Mouse (Mus musculus) v-Abl transformed pro-B cells (cell line): ENCODE measurements around the gene Pnp.
"Not testable (repeated sequence)": the region's sequence is repeated elsewhere in the genome, so short reads cannot be mapped to it uniquely, and the experiment has no call there.

ENCODE experiments used
- in situ Hi-C, 2 experiments: fragments of 400-800 bp; cut with MboI; formaldehyde crosslinking; loops; one replicate each; pipeline ENCODE4 v1.15.1; 2025; ENCODE audit not compliant: unreplicated experiment in 2 of 2

Gene Pnp

GRCm38 (mm10) chr14:50927366-50927765 is 3.5 kb upstream of the Pnp start:
- in situ Hi-C loops: loop anchor here (10.0 kb wide), 2 partner anchors 123 to 137 kb away; partner anchors contain the start of genes Ccnb1ip1 (in 1 of the 2) and Parp2 (in 1 of the 2)

GRCm38 (mm10) chr14:50929951-50930350 is 931 bp upstream of the Pnp start:
- in situ Hi-C loops: loop anchor here (10.0 kb wide), 2 partner anchors 125 to 135 kb away; partner anchors contain the start of genes Ccnb1ip1 (in 1 of the 2) and Parp2 (in 1 of the 2)

GRCm38 (mm10) chr14:50930377-50930753 is 517 bp upstream of the Pnp start:
- in situ Hi-C loops: no loop called here

- in situ Hi-C loops: no loop called here
Measured at GRCm38 (mm10) chr14:50931493-50932020, 675 bp downstream of the Pnp start.

GRCm38 (mm10) chr14:50936649-50937048 is 5.8 kb downstream of the Pnp start:
- in situ Hi-C loops: no loop called here

- in situ Hi-C loops: no loop called here
Measured at GRCm38 (mm10) chr14:50938119-50938908, 7.4 kb downstream of the Pnp start.

- in situ Hi-C loops: no loop called here
Measured at GRCm38 (mm10) chr14:50938940-50939339, 8.1 kb downstream of the Pnp start.

GRCm38 (mm10) chr14:50943932-50944667 is 13.2 kb downstream of the Pnp start, which contains the start of gene Gm49342:
Gm49342 (plus strand) TSS chr14:50944517.
- in situ Hi-C loops: no loop called here

GRCm38 (mm10) chr14:50944668-50945033 is 13.8 kb downstream of the Pnp start:
- in situ Hi-C loops: not testable (repeated sequence)

- in situ Hi-C loops: not testable (repeated sequence)
Measured at GRCm38 (mm10) chr14:50945081-50945480, 14.2 kb downstream of the Pnp start.

GRCm38 (mm10) chr14:50945526-50945925 is 14.6 kb downstream of the Pnp start:
- in situ Hi-C loops: not testable (repeated sequence)

- in situ Hi-C loops: no loop called here
Measured at GRCm38 (mm10) chr14:50955487-50955886, 24.6 kb downstream of the Pnp start.

GRCm38 (mm10) chr14:50955942-50956508 is 25.1 kb downstream of the Pnp start, which contains the start of gene Pnp2:
Pnp2 (plus strand) TSS chr14:50955992.
- in situ Hi-C loops: not testable (repeated sequence)

- in situ Hi-C loops: not testable (repeated sequence)
Measured at GRCm38 (mm10) chr14:50956724-50957123, 25.8 kb downstream of the Pnp start.

GRCm38 (mm10) chr14:50957146-50957545 is 26.3 kb downstream of the Pnp start:
- in situ Hi-C loops: not testable (repeated sequence)

GRCm38 (mm10) chr14:50958289-50958995 is 27.6 kb downstream of the Pnp start:
- in situ Hi-C loops: not testable (repeated sequence)

- in situ Hi-C loops: no loop called here
Measured at GRCm38 (mm10) chr14:50968216-50968980, 37.5 kb downstream of the Pnp start.

GRCm38 (mm10) chr14:50969041-50969440 is 38.2 kb downstream of the Pnp start:
- in situ Hi-C loops: no loop called here
